Mouse (Mus musculus) bone marrow macrophage, adult 2 months (primary cell): Measurements from ENCODE around the gene 1110008L16Rik. TPM values are rescaled to one million over a fixed set of nuclear protein-coding genes. Genes with fewer than 3 reads are reported as not detected.
"Not testable (repeated sequence)": the region's sequence is repeated elsewhere in the genome, so short reads cannot be mapped to it uniquely, and the experiment has no call there.

Experiments used
- H3K27ac ChIP-seq: 2 replicates; pipeline ENCODE4 v1.5.1; 2012; ENCODE audit warnings: low read depth, low read length; ENCODE audit not compliant: insufficient read depth
- H3K4me1 ChIP-seq: 2 replicates; pipeline ENCODE4 v1.6.1; 2012; ENCODE audit warnings: low read length; ENCODE audit not compliant: control insufficient read depth, insufficient read depth
- H3K4me3 ChIP-seq: 2 replicates; pipeline ENCODE4 v1.5.1; 2012; ENCODE audit warnings: mild to moderate bottlenecking, low read length, moderate library complexity; ENCODE audit not compliant: insufficient read depth
- CTCF ChIP-seq: IDR thresholded peaks from 2 replicates; pipeline ENCODE4 v1.5.1; 2012; ENCODE audit warnings: low read depth, mild to moderate bottlenecking, low read length, moderate library complexity
- POLR2A ChIP-seq: IDR thresholded peaks from 2 replicates; pipeline ENCODE4 v1.6.1; 2012; ENCODE audit warnings: mild to moderate bottlenecking, low read depth, low read length, borderline replicate concordance
- polyA plus RNA-seq: library from polyadenylated mRNA; stranded (reverse); fragments of >200 nt; gene quantifications from 2 replicates; pipeline ENCODE4 v1.2.4, GENCODE M21; 2012; ENCODE audit not compliant: missing spikeins, insufficient read depth, insufficient read length

Gene 1110008L16Rik
- polyA plus RNA-seq, result 8.3 and 9.8 TPM in 2 replicates

- Histone ChIP-seq H3K4me1 (peaks cover 25% of the 10 kb centered on the region), H3K4me3 (peak within 1 kb of the TSS; percentile 3; the same call in 1 of the 2 replicates), H3K27ac (peak within 1 kb of the TSS; percentile 17)
- TF ChIP-seq CTCF, result no peak
- no peak for TF ChIP-seq POLR2A
Measured at GRCm38 (mm10) chr12:55299336-55299735, at the start of gene 1110008L16Rik. 1110008L16Rik (plus strand) TSS chr12:55299577.

- H3K27ac ChIP-seq, H3K4me1 ChIP-seq, H3K4me3 ChIP-seq: not testable (repeated sequence)
Measured at GRCm38 (mm10) chr12:55261950-55262349, 37.4 kb upstream of the 1110008L16Rik start.

GRCm38 (mm10) chr12:55263385-55263784, 36.0 kb upstream of the 1110008L16Rik start:
- not testable (repeated sequence) for H3K27ac ChIP-seq, H3K4me1 ChIP-seq, H3K4me3 ChIP-seq

- TF ChIP-seq POLR2A (no peak), CTCF (no peak)
- no peak overlapping the region for H3K4me3 ChIP-seq
- no peak overlapping the region for H3K27ac ChIP-seq
- no peaks in the 10 kb centered on the region for H3K4me1 ChIP-seq
Measured at GRCm38 (mm10) chr12:55272243-55272642, 27.1 kb upstream of the 1110008L16Rik start.

GRCm38 (mm10) chr12:55277583-55277982, 21.8 kb upstream of the 1110008L16Rik start:
- not testable (repeated sequence) for H3K27ac ChIP-seq, H3K4me1 ChIP-seq, H3K4me3 ChIP-seq

GRCm38 (mm10) chr12:55298112-55298511, 1.3 kb upstream of the 1110008L16Rik start:
- H3K4me3 ChIP-seq, result no peak overlapping the region
- TF ChIP-seq CTCF (no peak), POLR2A (no peak)
- H3K27ac ChIP-seq, result no peak overlapping the region
- peaks cover 21% of the 10 kb centered on the region for H3K4me1 ChIP-seq

- Histone ChIP-seq H3K4me1 (peaks cover 25% of the 10 kb centered on the region), H3K27ac (no peak overlapping the region), H3K4me3 (peak overlapping the region; percentile 69)
- TF ChIP-seq CTCF, result no peak
- TF ChIP-seq POLR2A, result no peak
Measured at GRCm38 (mm10) chr12:55300820-55301351, 1.5 kb downstream of the 1110008L16Rik start.

GRCm38 (mm10) chr12:55301472-55302300, 2.3 kb downstream of the 1110008L16Rik start:
- Histone ChIP-seq H3K4me1 (peaks cover 25% of the 10 kb centered on the region), H3K4me3 (peak overlapping the region; percentile 69), H3K27ac (peak overlapping the region; percentile 92)
- TF ChIP-seq POLR2A, result no peak
- no peak for TF ChIP-seq CTCF

- Histone ChIP-seq H3K4me1 (peaks cover 25% of the 10 kb centered on the region), H3K27ac (peak within 1 kb of the TSS; percentile 92), H3K4me3 (peak within 1 kb of the TSS; percentile 69)
- no peak for TF ChIP-seq CTCF
- peak; percentile 77; the same call in 1 of the 2 replicates for TF ChIP-seq POLR2A
Measured at GRCm38 (mm10) chr12:55302485-55303441, 3.4 kb downstream of the 1110008L16Rik start, which contains the start of gene Ppp2r3c. Ppp2r3c (minus strand) TSS chr12:55302998.
